Mouse (Mus musculus): ENCODE results near the gene Smim14.

- TF ChIP-seq CTCF (IDR thresholded peaks at IDR 0.05; ENCODE audit: low read depth, low read length): no peak
- no peak for TF ChIP-seq TAL1 (conservative IDR thresholded peaks at IDR 0.05; ENCODE audit: low read depth, low read length)
- TF ChIP-seq POLR2AphosphoS5 (IDR thresholded peaks at IDR 0.05; ENCODE audit: insufficient replicate concordance, low read depth, low read length): no peak
Measured at GRCm38 (mm10) chr5:65578545-65578944, 41.6 kb upstream of the Smim14 start.
